Mouse (Mus musculus) neural tube, embryonic 14.5 days (tissue): ENCODE measurements at regions not wholly inside any gene's neighbourhood (a gene's known extent, or its start where the extent isn't known, plus 50 kb on each side); places are given as distances from the start of the nearest gene placed in this dataset.
A peak's percentile ranks its signal among the peaks of the same experiment; 100 is the strongest.

Source experiments
- ATAC-seq: fragments of 200-750 bp; cut with Nextera tagmentation; 2 replicates; pipeline ENCODE4 v1.8.0; 2017; ENCODE audit warnings: low read depth, mild to moderate bottlenecking, moderate TSS enrichment, moderate library complexity
- H3K27ac ChIP-seq: fragments of 300-500 bp; sonication (generic); 2 replicates; pipeline ENCODE4 v1.5.1; 2014; ENCODE audit warnings: low read depth, mild to moderate bottlenecking, control low read depth, low read length, moderate library complexity, mixed read lengths
- H3K27me3 ChIP-seq: fragments of 300-500 bp; sonication (generic); 2 replicates; pipeline ENCODE4 v1.6.1; 2014; ENCODE audit warnings: low read length; ENCODE audit not compliant: control insufficient read depth, insufficient read depth
- H3K36me3 ChIP-seq: fragments of 300-500 bp; sonication (generic); 2 replicates; pipeline ENCODE4 v1.6.1; 2014; ENCODE audit warnings: low read length, mixed read lengths; ENCODE audit not compliant: control insufficient read depth, insufficient read depth
- H3K4me1 ChIP-seq: fragments of 300-500 bp; sonication (generic); 2 replicates; pipeline ENCODE4 v1.6.1; 2014; ENCODE audit warnings: low read length; ENCODE audit not compliant: control insufficient read depth, insufficient read depth
- H3K4me2 ChIP-seq: fragments of 300-500 bp; sonication (generic); 2 replicates; pipeline ENCODE4 v1.6.1; 2014; ENCODE audit warnings: mild to moderate bottlenecking, low read depth, low read length, control low read depth
- H3K4me3 ChIP-seq: fragments of 300-500 bp; sonication (generic); 2 replicates; pipeline ENCODE4 v1.5.1; 2014; ENCODE audit warnings: low read depth, low read length, control low read depth, mixed read lengths
- H3K9ac ChIP-seq: fragments of 300-500 bp; sonication (generic); replicated peaks from 2 replicates; pipeline ENCODE4 v1.6.1; 2014; ENCODE audit warnings: low read depth, mild to moderate bottlenecking, control low read depth, low read length, mixed read lengths
- H3K9me3 ChIP-seq: fragments of 300-500 bp; sonication (generic); 2 replicates; pipeline ENCODE4 v1.6.1; 2016; ENCODE audit warnings: low read length; ENCODE audit not compliant: control insufficient read depth
- WGBS: fragments of 180-500 bp; shearing (Covaris S2); extraction: QIAGEN DNeasy Blood & Tissue Kit; methylation state at CpG from one replicate; pipeline ENCODE4 v1.1.7; 2014; 5-methylcytosine and 5-hydroxymethylcytosine counted together

- ATAC-seq = no peak
- Histone ChIP-seq H3K4me1 (peaks cover 6% of the 10 kb centered on the region; the same call in 1 of the 2 replicates), H3K9me3 (no peaks in the 10 kb centered on the region), H3K4me2 (no peak overlapping the region), H3K27ac (no peak overlapping the region; the same call in 1 of the 2 replicates), H3K9ac (no peak overlapping the region), H3K36me3 (no peaks in the 10 kb centered on the region), H3K27me3 (no peaks in the 10 kb centered on the region), H3K4me3 (no peak overlapping the region)
- 11% methylated on average over 1 of the region's 1 CpGs for WGBS
Measured at GRCm38 (mm10) chr12:48223298-48223697, 1159.2 kb upstream of the Foxg1 start.

GRCm38 (mm10) chr12:48221976-48222800 is 1160.3 kb upstream of the Foxg1 start:
- H3K4me1 ChIP-seq = peaks cover 6% of the 10 kb centered on the region; the same call in 1 of the 2 replicates
- H3K36me3 ChIP-seq = no peaks in the 10 kb centered on the region
- H3K9me3 ChIP-seq = no peaks in the 10 kb centered on the region
- H3K27me3 ChIP-seq = no peaks in the 10 kb centered on the region
- ATAC-seq = peak; percentile 95
- H3K27ac ChIP-seq = peak overlapping the region; percentile 57; the same call in 1 of the 2 replicates
- no peak overlapping the region for H3K4me3 ChIP-seq
- no peak overlapping the region for H3K4me2 ChIP-seq
- H3K9ac ChIP-seq = no peak overlapping the region
- 18% methylated on average over 3 of the region's 3 CpGs for WGBS

GRCm38 (mm10) chr12:48181831-48182230 is 1200.6 kb upstream of the Foxg1 start:
- H3K36me3 ChIP-seq = no peaks in the 10 kb centered on the region
- WGBS = 32% methylated on average over 1 of the region's 1 CpGs
- no peaks in the 10 kb centered on the region for H3K27me3 ChIP-seq
- no peaks in the 10 kb centered on the region for H3K4me1 ChIP-seq
- no peak overlapping the region for H3K9ac ChIP-seq
- H3K9me3 ChIP-seq = no peaks in the 10 kb centered on the region
- H3K27ac ChIP-seq = no peak overlapping the region
- no peak for ATAC-seq
- H3K4me2 ChIP-seq = no peak overlapping the region
- no peak overlapping the region for H3K4me3 ChIP-seq

- Histone ChIP-seq H3K4me2 (no peak overlapping the region), H3K27me3 (no peaks in the 10 kb centered on the region), H3K4me1 (no peaks in the 10 kb centered on the region), H3K36me3 (no peaks in the 10 kb centered on the region), H3K4me3 (no peak overlapping the region), H3K9ac (no peak overlapping the region), H3K9me3 (no peaks in the 10 kb centered on the region), H3K27ac (no peak overlapping the region)
- peak; percentile 56 for ATAC-seq
- WGBS = 25% methylated on average over 6 of the region's 6 CpGs
Measured at GRCm38 (mm10) chr12:48173926-48174601, 1208.4 kb upstream of the Foxg1 start.

GRCm38 (mm10) chr12:48146117-48146516 is 1236.3 kb upstream of the Foxg1 start:
- Histone ChIP-seq H3K9me3 (no peaks in the 10 kb centered on the region), H3K9ac (no peak overlapping the region), H3K4me2 (no peak overlapping the region), H3K27me3 (no peaks in the 10 kb centered on the region), H3K4me3 (no peak overlapping the region), H3K36me3 (no peaks in the 10 kb centered on the region), H3K4me1 (no peaks in the 10 kb centered on the region), H3K27ac (no peak overlapping the region)
- no peak for ATAC-seq

- Histone ChIP-seq H3K4me3 (no peak overlapping the region), H3K9ac (no peak overlapping the region), H3K4me2 (no peak overlapping the region), H3K9me3 (no peaks in the 10 kb centered on the region), H3K27me3 (no peaks in the 10 kb centered on the region), H3K36me3 (no peaks in the 10 kb centered on the region), H3K27ac (no peak overlapping the region), H3K4me1 (no peaks in the 10 kb centered on the region)
- no peak for ATAC-seq
- 87% methylated on average over 4 of the region's 4 CpGs for WGBS
Measured at GRCm38 (mm10) chr12:48122996-48123395, 1259.5 kb upstream of the Foxg1 start.

GRCm38 (mm10) chr12:48099727-48100126 is 1281.0 kb upstream of the Nova1 start:
- no peak overlapping the region for H3K4me3 ChIP-seq
- peaks cover 4% of the 10 kb centered on the region; the same call in 1 of the 2 replicates for H3K9me3 ChIP-seq
- H3K27ac ChIP-seq = no peak overlapping the region
- H3K9ac ChIP-seq = no peak overlapping the region
- 51% methylated on average over 3 of the region's 3 CpGs for WGBS
- ATAC-seq = peak; percentile 46; the same call in 1 of the 2 replicates
- no peaks in the 10 kb centered on the region for H3K36me3 ChIP-seq
- no peaks in the 10 kb centered on the region for H3K27me3 ChIP-seq
- no peaks in the 10 kb centered on the region for H3K4me1 ChIP-seq
- H3K4me2 ChIP-seq = no peak overlapping the region

- Histone ChIP-seq H3K9me3 (no peaks in the 10 kb centered on the region), H3K27me3 (no peaks in the 10 kb centered on the region), H3K4me2 (no peak overlapping the region), H3K4me1 (no peaks in the 10 kb centered on the region), H3K9ac (no peak overlapping the region), H3K4me3 (no peak overlapping the region), H3K27ac (no peak overlapping the region), H3K36me3 (no peaks in the 10 kb centered on the region)
- WGBS = 95% methylated on average over 5 of the region's 5 CpGs
- no peak for ATAC-seq
Measured at GRCm38 (mm10) chr12:48086988-48087387, 1268.3 kb upstream of the Nova1 start.

- Histone ChIP-seq H3K4me3 (no peak overlapping the region), H3K27me3 (no peaks in the 10 kb centered on the region), H3K27ac (no peak overlapping the region), H3K4me1 (no peaks in the 10 kb centered on the region), H3K9me3 (no peaks in the 10 kb centered on the region), H3K36me3 (no peaks in the 10 kb centered on the region), H3K4me2 (no peak overlapping the region), H3K9ac (no peak overlapping the region)
- 86% methylated on average over 3 of the region's 3 CpGs for WGBS
- ATAC-seq = no peak
Measured at GRCm38 (mm10) chr12:48083377-48083776, 1264.6 kb upstream of the Nova1 start.
